Mouse (Mus musculus): ENCODE measurements around the gene Eif4h.

DNA sequence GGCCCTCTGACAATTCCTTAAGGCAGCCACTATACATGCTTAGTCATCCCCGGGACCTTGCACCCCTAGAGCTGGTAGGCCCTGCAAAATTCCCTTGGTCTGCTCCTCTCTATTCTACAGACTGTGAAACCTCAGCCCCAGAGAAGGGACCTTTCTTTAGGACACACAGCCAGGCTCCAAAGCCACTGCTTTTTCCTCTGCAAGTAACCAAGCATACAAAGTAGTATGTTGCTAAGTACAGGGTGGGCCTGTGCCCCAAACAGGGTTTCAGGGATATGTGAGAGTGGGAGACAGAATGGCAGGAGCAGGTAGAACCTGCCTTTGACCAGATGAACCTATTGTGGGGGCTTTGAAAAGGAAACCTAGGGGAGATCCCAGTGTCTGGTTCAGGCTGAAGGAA is 47.9 kb upstream of the Eif4h start:
- TF ChIP-seq POLR2A (IDR thresholded peaks at IDR 0.05; ENCODE audit: low read depth, low read length) (no peak), CTCF (IDR thresholded peaks at IDR 0.05; ENCODE audit: extremely low read depth, insufficient read depth, insufficient read length, insufficient replicate concordance) (no peak)
